Mouse (Mus musculus) urinary bladder, postnatal 14 days (tissue): ENCODE results near the gene Rgs19.
A peak's percentile ranks its signal among the peaks of the same experiment; 100 is the strongest.

Experiments used
- DNase-seq: peaks from one replicate; pipeline ENCODE4 v3.0.0; 2021; ENCODE audit warnings: low spot score

Rgs19 gene

GRCm38 (mm10) chr2:181693339-181694280 is at the start of gene Rgs19:
Gene Rgs19, minus strand, starts transcription at chr2:181693977.
- DNase-seq: peak; percentile 78

- DNase-seq: no peak
Measured at GRCm38 (mm10) chr2:181730051-181730450, 36.3 kb upstream of the Rgs19 start.

GRCm38 (mm10) chr2:181727659-181728262 is 34.0 kb upstream of the Rgs19 start:
- no peak for DNase-seq

DNA sequence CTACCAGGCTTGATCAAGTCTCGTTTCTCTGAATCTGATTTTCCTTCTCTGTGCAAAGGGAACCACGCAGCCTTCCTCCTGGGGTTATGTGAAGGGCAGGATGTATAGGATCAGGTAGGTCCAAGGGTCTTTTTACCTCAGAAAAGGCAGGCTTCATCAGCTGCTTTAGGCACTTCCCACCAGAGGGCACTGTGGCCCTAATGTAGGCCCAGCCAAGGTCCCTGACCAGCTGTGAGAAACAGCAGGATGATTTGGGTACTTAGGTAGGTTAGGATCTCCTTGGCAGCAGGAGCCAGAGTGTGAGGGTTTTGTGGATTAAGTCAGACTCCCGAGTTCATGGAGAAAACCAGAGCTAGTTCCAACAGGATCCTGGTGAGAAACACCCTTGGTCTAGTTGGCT is 28.4 kb upstream of the Rgs19 start:
- no peak for DNase-seq

- DNase-seq: no peak
Measured at GRCm38 (mm10) chr2:181721200-181721599, 27.4 kb upstream of the Rgs19 start.

- no peak for DNase-seq
Measured at GRCm38 (mm10) chr2:181720061-181720460, 26.3 kb upstream of the Rgs19 start.

DNA sequence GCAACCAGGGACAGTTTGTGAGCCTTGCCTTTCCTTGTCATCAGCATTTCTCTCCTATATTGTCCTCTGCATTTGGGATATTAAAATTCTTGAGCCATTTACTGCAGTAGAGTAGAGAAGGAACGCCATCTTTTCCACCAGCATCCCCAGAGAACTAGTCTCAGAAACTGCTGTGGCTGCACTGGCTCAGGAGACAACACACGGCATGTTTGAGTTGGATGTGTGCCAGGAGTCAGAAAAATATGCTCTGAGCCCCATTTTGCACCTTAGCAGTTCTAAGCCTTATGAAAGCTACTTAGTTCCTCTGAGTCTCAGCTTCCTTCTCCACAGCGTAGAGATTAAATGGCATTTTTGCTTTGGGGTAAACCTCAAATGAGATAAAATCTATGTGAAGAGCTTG is 23.2 kb upstream of the Rgs19 start:
- DNase-seq: no peak

- no peak for DNase-seq
Measured at GRCm38 (mm10) chr2:181715382-181715781, 21.6 kb upstream of the Rgs19 start.

DNA sequence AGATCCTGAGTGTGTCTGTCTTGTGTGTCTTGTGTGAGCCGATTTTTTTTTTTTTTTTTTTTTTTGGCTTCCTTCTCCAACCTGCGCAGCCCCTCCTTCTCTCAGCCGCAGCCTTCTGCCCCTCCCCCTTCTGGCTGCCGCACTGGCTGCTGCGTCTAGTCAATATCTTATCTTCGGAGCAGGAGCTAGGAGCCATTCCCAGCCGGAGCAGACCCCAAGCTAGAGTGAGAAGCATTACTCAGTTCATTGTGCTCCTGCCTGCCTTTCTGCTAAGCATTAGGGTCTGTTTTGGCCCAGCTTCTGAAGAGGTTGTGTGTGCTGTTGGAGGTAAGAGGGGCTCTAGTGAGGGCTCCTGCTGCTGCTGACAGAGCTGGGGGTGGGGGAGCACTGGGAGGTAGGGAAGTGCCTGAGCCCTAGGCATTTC is 21.1 kb upstream of the Rgs19 start, which contains the start of gene Oprl1:
Oprl1 (plus strand) TSS at position 114 of the 424 bp plus-strand sequence.
- no peak for DNase-seq

- no peak for DNase-seq
Measured at GRCm38 (mm10) chr2:181713749-181714148, 20.0 kb upstream of the Rgs19 start.

- no peak for DNase-seq
Measured at GRCm38 (mm10) chr2:181706668-181707067, 12.9 kb upstream of the Rgs19 start.

DNA sequence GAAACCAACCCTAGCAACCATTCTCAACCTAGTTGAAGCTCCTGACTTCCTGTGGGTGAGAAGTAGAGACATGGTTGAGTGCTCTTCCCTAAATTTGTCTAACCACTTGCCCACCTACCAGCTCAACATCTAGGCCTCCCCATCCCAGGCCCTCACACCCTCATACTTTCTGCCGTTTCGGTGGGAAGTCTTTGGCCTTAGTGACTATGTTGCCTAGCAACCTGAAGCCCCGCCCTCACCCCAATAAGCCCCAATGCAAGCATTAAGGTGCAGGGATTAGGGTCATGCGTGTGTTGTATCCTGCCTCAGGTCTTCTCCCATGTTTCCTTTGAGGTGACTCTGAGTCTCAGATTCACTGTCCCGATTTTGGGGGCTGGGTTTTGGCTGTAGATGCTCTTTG is 4.5 kb upstream of the Rgs19 start, which contains the start of gene Lkaaear1:
Lkaaear1 (minus strand) TSS at position 202 of the 400 bp plus-strand sequence.
- no peak for DNase-seq

DNA sequence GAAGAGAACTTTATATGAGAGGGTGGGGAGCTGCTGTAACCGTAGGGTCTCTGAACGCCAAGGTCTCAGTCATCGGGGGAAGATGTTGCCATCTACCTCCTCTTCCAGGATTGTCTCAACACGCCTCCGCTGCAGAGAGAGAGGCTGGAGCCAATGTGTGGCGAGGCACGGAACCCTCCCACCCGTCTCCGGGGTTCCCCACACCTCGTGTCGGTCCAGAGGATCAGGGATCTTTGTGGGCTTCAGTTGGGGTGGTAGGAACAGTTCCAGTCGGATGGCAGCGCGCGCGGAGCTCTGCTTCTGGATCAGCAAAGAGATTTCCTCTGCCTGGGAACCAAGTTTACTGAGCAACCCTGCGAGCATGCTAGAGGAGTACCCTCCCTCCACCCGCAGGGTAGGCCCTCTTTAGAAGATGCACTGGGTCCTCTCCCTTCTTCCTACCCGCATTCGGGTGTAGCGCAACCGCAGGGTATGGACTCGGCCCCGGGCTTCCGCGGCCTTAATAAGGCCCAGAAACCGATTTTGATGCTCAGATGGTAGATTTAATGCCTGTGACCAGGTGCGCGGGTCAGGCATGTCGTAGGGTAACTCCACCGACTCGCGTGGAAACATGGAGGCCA is 3.1 kb upstream of the Rgs19 start:
- DNase-seq: no peak

- DNase-seq: no peak
Measured at GRCm38 (mm10) chr2:181695776-181696175, 2.0 kb upstream of the Rgs19 start.

DNA sequence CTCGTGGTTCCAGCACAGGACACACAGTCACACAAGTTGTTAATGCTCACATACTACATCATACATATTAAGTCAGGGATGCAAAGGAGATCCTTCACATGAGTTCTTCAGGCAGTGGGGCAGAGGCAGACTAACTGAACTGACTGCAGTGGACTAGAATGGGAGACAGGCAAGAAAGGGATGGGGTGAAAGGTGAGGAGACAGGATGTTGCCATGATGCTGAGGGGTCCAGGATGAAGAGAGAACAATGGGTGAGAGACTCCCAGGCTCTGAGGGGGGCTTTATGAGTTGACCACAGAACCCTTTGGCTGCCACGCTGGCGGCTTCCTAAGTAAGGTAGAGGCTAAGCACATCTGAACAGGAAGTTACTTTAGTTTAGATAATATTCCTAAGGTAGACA is 804 bp upstream of the Rgs19 start:
- no peak for DNase-seq

- DNase-seq: no peak
Measured at GRCm38 (mm10) chr2:181692304-181692703, 1.5 kb downstream of the Rgs19 start.

DNA sequence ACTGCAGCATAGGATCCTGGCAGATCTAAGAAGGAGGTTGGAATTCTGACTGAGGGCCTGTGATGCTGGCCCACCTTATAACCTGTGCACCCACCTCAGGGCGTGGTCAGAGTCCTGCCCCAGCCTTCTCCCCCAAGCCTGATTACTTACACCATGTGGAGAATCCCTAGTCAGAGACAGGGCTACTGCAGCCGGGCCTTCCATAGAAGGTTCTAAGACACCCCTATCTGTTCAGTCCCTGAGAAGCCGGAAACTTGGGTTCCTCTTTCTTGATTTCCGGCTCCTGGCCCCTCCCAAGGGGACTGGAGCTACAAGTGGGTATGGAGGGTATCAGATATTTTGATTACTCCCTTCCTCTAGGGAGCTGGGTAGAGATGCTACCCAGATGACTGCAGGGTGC is 2.2 kb downstream of the Rgs19 start:
- DNase-seq: no peak

GRCm38 (mm10) chr2:181691083-181691482 is 2.7 kb downstream of the Rgs19 start:
- no peak for DNase-seq

- no peak for DNase-seq
Measured at GRCm38 (mm10) chr2:181689466-181690160, 4.2 kb downstream of the Rgs19 start.

DNA sequence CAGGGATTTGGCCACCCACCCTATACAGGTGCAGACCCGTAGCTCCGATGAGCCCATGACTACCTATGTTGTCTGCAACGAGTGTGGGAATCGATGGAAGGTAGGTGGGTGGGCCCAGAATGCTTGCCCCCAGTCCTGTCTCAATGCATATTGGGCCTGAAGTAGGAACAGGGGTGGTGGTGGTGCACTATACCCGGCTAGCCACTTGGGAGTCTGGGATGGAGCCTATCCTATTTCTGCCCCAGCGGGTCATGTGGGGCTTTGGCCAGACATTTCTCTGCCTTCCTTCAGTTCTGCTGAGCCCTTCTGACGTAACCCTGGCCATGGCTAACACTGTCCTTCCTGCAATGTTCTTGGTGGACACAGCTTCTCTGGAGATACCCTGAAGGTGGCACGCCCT is 6.2 kb downstream of the Rgs19 start:
- DNase-seq: no peak

DNA sequence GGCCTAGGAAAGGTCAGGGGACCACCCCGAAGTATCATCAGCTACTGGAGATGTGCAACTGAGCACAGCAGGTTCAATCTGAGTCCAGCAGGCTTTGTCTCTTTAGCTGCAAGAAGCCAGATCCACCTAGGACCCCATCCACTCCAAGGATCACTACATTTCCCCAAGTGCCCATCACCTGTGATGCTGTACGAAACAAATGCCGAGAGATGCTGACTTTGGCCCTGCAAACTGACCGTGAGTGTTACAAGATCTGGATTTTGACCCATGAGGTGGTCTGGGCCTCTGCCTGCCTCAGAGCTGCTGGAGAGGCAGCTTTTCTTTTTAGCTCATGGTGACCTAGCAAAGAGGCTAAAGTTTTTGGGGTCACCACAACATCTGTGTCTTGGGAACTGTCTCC is 8.1 kb downstream of the Rgs19 start:
- no peak for DNase-seq

DNA sequence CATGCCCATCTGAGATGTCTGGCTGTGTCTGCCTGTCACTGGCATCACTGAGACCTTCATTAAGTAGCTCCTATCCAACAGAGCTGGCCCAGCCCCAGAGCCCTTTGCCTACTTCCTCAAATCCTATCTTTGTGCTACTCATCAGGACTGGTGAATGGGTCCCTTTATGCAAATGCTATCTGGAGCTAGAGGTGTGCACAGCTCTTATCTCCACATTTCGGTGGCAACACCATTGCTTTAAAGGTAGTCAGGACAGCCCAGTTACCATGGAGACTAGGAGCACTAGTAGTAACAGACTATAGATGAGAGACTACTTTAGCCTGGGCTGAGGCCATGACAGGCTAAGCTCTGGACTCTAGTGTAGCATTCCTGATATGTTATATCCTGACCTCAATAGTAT is 9.1 kb downstream of the Rgs19 start:
- DNase-seq: no peak
